Mouse (Mus musculus) limb, embryonic 14.5 days (tissue): ENCODE measurements at regions not wholly inside any gene's neighbourhood (a gene's known extent, or its start where the extent isn't known, plus 50 kb on each side); places are given as distances from the start of the nearest gene placed in this dataset.

ENCODE experiments used
- ATAC-seq: fragments of 200-750 bp; cut with Nextera tagmentation; 2 replicates; pipeline ENCODE4 v1.8.0; 2017; ENCODE audit warnings: low read depth, moderate number of reproducible peaks, moderate TSS enrichment; ENCODE audit not compliant: low FRiP score
- DNase-seq: peaks from one replicate; pipeline ENCODE4 v3.0.0-alpha.2; 2015; ENCODE audit warnings: low spot score
- H3K27ac ChIP-seq: fragments of 300-500 bp; sonication (generic); replicated peaks from 2 replicates; pipeline ENCODE4 v1.5.1; 2014; ENCODE audit warnings: low read depth, mild to moderate bottlenecking, low read length, moderate library complexity, mixed read lengths
- H3K27me3 ChIP-seq: fragments of 300-500 bp; sonication (generic); 2 replicates; pipeline ENCODE4 v1.6.1; 2014; ENCODE audit warnings: low read length, mixed read lengths; ENCODE audit not compliant: control insufficient read depth, insufficient read depth
- H3K36me3 ChIP-seq: fragments of 300-500 bp; sonication (generic); 2 replicates; pipeline ENCODE4 v1.6.1; 2014; ENCODE audit warnings: mild to moderate bottlenecking, low read length, moderate library complexity, mixed read lengths; ENCODE audit not compliant: control insufficient read depth, insufficient read depth
- H3K4me1 ChIP-seq: fragments of 300-500 bp; sonication (generic); 2 replicates; pipeline ENCODE4 v1.6.1; 2014; ENCODE audit warnings: antibody characterized with exemption, low read length, mixed read lengths; ENCODE audit not compliant: control insufficient read depth, insufficient read depth
- H3K4me2 ChIP-seq: fragments of 300-500 bp; sonication (generic); replicated peaks from 2 replicates; pipeline ENCODE4 v1.6.1; 2014; ENCODE audit warnings: low read depth, mild to moderate bottlenecking, low read length, moderate library complexity; ENCODE audit not compliant: severe bottlenecking
- H3K4me3 ChIP-seq: fragments of 300-500 bp; sonication (generic); replicated peaks from 2 replicates; pipeline ENCODE4 v1.5.1; 2014; ENCODE audit warnings: low read length
- H3K9ac ChIP-seq: fragments of 300-500 bp; sonication (generic); 2 replicates; pipeline ENCODE4 v1.6.1; 2014; ENCODE audit warnings: mild to moderate bottlenecking, low read depth, low read length, moderate library complexity; ENCODE audit not compliant: severe bottlenecking
- H3K9me3 ChIP-seq: fragments of 300-500 bp; sonication (generic); 2 replicates; pipeline ENCODE4 v1.6.1; 2016; ENCODE audit warnings: low read length; ENCODE audit not compliant: control insufficient read depth
- POLR2A ChIP-seq: fragments of 200-500 bp; IDR thresholded peaks from 2 replicates; pipeline ENCODE4 v1.8.0; 2012; ENCODE audit warnings: inconsistent platforms, mild to moderate bottlenecking, moderate library complexity, borderline replicate concordance; ENCODE audit not compliant: insufficient read depth, insufficient read length; ENCODE audit errors: extremely low read depth
- WGBS: fragments of 180-500 bp; shearing (Covaris S2); extraction: QIAGEN DNeasy Blood & Tissue Kit; methylation state at CpG from one replicate; pipeline ENCODE4 v1.1.7; 2014; 5-methylcytosine and 5-hydroxymethylcytosine counted together

- no peak overlapping the region for H3K4me2 ChIP-seq
- no peak overlapping the region for H3K9ac ChIP-seq
- H3K4me1 ChIP-seq = no peaks in the 10 kb centered on the region
- H3K4me3 ChIP-seq = no peak overlapping the region
- DNase-seq (no peak), ATAC-seq (no peak)
- H3K9me3 ChIP-seq = no peaks in the 10 kb centered on the region
- WGBS = 63% methylated on average over 2 of the region's 2 CpGs
- TF ChIP-seq POLR2A = no peak
- no peaks in the 10 kb centered on the region for H3K27me3 ChIP-seq
- no peak overlapping the region for H3K27ac ChIP-seq
- H3K36me3 ChIP-seq = no peaks in the 10 kb centered on the region
Measured at GRCm38 (mm10) chr11:8214305-8214903, 449.9 kb downstream of the Tns3 start.

DNA sequence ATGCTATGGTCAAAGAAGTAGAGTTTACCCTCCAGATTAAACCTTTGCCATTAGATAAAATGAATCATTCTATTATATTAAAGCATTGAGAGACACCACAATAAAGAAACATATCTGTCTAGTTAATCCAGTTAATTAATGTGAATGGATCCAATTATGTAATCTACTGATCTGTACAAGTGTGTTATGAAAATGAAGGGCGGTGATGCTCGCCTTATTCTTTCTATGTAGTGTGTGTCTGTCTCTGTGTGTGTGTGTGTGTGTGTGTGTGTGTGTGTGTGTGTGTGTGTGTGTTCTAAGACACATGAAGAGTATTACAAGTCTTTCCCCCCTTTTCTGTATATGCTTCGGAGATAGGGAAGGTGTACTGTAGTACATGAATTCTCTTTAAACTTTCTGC lies 451.2 kb downstream of the Tns3 start:
- Histone ChIP-seq H3K4me3 (no peak overlapping the region), H3K4me1 (no peaks in the 10 kb centered on the region), H3K9ac (no peak overlapping the region), H3K4me2 (no peak overlapping the region), H3K36me3 (no peaks in the 10 kb centered on the region), H3K27ac (no peak overlapping the region), H3K9me3 (no peaks in the 10 kb centered on the region), H3K27me3 (no peaks in the 10 kb centered on the region)
- no peak for DNase-seq
- no peak for ATAC-seq
- WGBS = 93% methylated on average over 3 of the region's 3 CpGs
- no peak for TF ChIP-seq POLR2A

DNA sequence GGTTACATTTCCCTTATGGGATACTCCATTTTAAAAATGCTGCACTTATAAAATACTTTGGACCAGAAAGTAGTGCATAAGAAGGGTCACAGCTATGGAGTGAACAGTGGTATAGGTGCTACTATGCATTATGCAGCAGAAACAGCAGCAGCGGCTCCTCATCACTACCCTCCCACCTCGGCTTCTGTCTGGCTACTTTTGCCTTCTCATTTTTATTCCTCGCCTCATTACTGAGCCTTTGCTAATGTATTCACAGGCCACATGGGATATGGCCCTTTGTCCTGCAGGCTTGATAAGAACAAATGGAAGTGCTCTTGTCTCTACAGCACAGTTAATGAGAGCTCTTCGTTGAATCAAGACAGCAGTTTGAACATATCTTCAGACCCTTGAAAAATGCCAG lies 451.6 kb downstream of the Tns3 start:
- no peak for TF ChIP-seq POLR2A
- WGBS = 80% methylated on average over 4 of the region's 4 CpGs
- Histone ChIP-seq H3K4me2 (no peak overlapping the region), H3K4me1 (no peaks in the 10 kb centered on the region), H3K27ac (no peak overlapping the region), H3K9me3 (no peaks in the 10 kb centered on the region), H3K4me3 (no peak overlapping the region), H3K36me3 (no peaks in the 10 kb centered on the region), H3K27me3 (no peaks in the 10 kb centered on the region), H3K9ac (no peak overlapping the region)
- DNase-seq (no peak), ATAC-seq (no peak)

- no peak overlapping the region for H3K4me3 ChIP-seq
- no peaks in the 10 kb centered on the region for H3K36me3 ChIP-seq
- no peak overlapping the region for H3K27ac ChIP-seq
- ATAC-seq (no peak), DNase-seq (no peak)
- no peak overlapping the region for H3K9ac ChIP-seq
- no peaks in the 10 kb centered on the region for H3K27me3 ChIP-seq
- no peaks in the 10 kb centered on the region for H3K4me1 ChIP-seq
- peaks cover 4% of the 10 kb centered on the region; the same call in 1 of the 2 replicates for H3K9me3 ChIP-seq
- 82% methylated on average over 2 of the region's 2 CpGs for WGBS
- TF ChIP-seq POLR2A = no peak
- no peak overlapping the region for H3K4me2 ChIP-seq
Measured at GRCm38 (mm10) chr11:8209041-8209440, 455.3 kb downstream of the Tns3 start.

DNA sequence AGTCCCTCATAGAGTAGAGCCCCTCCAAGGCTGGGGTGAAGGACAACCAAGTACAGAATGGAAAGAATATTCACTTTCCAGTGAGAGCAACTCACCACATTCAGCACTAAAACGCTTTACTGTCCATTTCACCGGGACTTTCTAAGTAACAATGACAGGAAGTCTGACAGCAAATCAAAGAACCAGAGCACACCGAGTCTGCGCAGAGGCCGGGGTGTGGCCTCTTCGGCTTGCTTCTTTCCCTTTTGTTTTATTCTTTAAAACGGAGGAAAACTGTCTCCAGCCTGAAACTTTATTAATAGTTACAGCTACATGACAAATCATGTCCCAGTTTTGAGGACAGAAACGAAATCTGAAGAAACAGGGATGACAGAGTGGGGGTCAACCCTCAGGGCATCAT lies 465.0 kb downstream of the Tns3 start:
- Histone ChIP-seq H3K4me2 (no peak overlapping the region), H3K36me3 (no peaks in the 10 kb centered on the region), H3K9ac (no peak overlapping the region), H3K27me3 (no peaks in the 10 kb centered on the region), H3K27ac (no peak overlapping the region), H3K4me1 (no peaks in the 10 kb centered on the region), H3K9me3 (no peaks in the 10 kb centered on the region), H3K4me3 (no peak overlapping the region)
- WGBS = 77% methylated on average over 8 of the region's 8 CpGs
- no peak for ATAC-seq
- TF ChIP-seq POLR2A = no peak
- no peak for DNase-seq
